Mouse (Mus musculus) retina, postnatal 7 days (tissue): ENCODE measurements around the gene Itsn1.

Experiments used
- DNase-seq: peaks from one replicate; pipeline ENCODE4 v3.0.0-alpha.2; 2012; ENCODE audit warnings: low read depth, low spot score

Itsn1 gene

DNA sequence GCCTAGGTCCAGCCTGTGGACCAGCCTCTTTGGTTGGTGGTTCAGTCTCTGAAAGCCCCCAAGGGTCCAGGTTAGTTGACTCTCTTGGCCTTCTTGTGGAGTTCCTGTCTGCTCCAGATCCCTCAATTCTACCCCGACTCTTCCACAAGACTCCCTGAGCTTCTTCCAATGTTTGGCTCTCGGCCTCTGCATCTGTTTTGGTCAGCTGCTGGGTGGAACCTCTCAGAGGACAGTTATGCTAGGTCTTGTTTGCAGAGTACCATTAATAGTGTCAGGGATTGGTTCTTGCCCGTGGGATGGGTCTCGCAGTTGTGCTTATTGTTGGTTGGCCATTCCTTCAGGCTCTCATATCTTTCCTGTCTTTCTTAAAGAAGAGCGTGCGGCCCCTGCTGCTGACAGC lies 39.5 kb downstream of the Itsn1 start:
- no peak for DNase-seq

DNA sequence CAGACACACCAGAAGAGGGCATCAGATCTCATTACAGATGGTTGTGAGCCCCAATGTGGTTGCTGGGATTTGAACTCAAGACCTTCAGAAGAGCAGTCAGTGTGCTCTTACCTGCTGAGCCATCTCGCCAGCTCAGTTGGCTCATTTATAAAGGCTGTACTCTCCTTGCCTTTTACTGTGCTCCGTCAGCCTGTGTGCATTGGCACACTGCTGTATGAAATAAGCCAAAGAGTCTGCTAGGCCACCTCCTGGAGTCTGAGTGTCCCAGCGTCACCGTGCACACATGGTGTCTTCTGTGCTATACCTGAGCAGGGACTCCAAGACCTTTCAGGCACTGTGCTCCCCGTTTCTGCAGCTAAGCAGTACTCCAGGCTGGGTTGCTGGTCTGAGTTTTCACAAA lies 40.8 kb downstream of the Itsn1 start:
- DNase-seq = no peak

DNA sequence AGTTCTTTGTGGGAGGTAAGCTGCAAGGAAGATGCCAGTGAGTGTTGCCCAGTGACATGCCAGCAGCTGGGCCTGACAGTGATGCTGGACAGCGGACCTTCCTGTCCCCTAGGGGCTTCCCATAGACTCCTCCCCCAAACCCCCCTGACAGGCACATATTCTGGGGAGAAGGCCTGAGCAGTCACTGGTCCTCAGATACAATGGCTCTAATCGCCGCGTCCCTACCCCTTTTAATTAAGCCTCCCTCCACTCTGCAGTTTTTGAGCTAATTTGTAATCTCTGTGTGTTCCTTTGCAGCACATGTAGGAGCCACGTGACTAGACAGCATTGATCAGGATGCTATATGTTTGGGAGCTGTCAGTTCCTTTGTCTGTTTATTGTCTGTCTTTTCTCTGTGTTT lies 41.6 kb downstream of the Itsn1 start:
- DNase-seq = no peak

DNA sequence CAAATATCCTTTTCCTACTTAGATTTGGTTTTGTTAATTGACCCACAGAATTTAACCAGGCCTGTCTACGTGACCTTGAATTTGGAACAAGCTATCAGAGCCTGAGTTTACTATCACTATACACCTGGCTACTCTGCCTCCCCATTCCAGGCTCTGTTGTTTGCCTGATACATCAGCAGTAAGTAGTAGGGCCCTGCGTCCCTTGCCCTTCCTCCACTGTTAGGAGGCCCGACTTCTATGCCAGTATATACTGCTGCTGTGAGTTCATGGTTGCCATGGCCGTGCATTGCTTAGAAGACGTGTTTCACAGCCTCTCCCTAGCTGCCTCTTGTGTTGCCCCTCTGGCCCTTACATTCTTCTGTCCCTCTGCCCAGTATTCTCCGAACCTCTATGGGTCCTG lies 42.3 kb downstream of the Itsn1 start:
- no peak for DNase-seq

DNA sequence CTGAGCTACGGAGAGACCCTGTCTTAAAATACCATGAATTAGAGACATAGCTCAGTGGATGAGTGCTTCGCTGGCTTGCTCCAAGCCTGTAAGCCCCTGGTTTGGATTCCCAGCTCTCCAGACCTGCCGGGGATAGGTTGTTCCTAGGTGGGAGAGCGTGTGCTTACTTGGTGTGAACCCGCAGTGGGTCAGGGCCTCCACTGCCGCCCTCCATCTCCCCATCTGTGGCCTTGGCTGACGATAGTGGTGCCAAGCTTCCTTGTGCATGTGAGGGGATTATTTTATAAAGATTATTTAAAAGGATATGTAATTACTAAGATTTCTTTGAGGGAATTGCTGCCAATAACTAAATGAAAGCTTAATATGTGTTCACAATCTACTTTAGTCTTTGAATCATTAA lies 43.5 kb downstream of the Itsn1 start:
- DNase-seq = no peak

DNA sequence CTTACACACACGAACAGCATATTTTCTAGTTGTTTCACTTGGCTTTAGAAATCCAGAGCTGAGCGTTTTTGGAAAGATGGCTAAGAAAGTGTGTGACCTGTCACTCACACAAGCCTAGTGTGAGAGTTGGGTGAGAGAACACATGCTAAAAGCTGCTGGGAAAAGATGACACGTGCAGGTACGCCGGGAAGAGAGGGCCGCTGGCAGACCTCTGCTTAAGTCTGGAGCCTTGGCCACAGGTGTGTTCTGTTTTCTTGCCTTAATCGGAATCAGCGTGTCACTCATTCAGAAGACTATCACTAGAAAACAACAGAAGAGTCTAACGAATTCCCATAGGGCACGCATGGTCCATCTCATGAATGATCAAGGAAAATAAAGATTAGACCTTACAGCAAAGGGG lies 50.5 kb downstream of the Itsn1 start:
- no peak for DNase-seq

DNA sequence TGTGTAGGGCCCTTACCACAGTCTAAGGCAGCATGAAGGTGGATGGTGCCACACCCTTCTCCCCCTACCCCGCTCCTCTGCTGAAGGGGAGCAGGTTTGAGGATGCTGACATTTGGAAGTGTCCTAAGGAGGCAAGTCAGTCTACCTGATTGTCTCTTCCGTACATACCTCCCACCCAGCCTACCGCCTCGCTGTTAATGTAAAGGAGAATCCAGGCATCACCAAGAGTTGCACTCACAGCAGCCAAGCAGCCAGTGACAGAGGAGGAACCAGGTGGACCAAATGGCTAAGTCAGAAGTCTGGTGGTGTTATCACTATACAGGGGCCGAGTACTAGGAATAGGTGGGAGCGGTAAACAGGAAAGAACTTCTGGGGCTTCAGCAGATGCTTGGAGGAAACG lies 51.1 kb downstream of the Itsn1 start:
- no peak for DNase-seq

DNA sequence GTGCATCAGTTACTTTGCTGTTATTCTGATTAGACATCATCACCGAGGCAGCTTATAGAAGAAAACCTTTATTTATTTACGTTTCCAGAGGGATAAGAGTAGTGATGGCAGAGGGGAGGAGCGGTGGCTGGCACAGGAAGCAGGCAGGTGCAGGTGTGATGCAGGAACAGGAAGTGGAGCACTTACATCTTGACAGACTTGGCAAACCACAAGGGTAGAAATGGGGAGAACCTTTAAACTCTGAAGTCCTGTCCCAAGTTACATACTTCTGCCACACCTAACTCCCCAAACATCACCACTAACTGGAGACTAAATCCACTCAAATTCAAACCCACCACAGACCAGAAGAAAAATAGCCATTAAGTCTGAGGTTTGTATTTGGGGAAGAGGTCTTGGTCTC lies 51.7 kb downstream of the Itsn1 start:
- DNase-seq = no peak

DNA sequence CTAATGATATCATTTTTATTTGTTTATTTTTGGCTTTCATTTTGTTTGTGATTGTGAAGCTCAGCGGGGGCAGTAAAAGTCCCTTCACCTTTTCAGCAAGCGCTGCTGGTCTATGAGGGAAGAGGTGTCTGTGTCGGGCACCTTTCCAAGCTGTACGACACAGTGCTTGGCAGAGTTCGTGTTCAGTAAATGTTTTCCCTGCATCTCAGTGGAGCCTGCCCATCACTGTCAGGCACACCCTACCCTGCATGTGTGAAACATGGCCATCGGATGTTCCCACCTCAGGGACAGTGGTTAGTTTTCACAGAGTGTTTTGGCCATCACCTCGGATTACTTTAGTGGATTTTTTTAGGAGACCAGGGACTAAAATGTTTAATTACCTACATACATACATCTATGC lies 54.1 kb downstream of the Itsn1 start:
- no peak for DNase-seq

DNA sequence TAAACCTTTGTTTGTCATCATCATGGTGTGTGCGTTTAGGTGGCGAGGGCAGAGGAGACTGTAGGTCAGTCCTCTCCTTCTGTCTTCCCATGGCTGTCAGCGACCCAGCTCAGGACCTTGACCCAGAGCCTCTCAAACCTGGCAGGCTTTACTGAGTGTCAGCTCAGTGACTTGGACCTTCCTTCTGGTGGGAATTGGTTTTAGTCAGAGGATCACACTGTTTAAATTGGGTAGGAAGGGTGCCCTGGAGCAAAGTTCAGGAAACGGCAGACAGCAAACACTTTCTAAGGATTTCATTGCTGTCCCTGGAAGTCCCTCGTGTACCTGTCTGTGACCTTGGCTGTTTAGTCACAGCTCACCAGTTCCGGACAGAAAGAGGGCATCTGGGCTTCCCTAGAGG lies 55.2 kb downstream of the Itsn1 start:
- DNase-seq = no peak

DNA sequence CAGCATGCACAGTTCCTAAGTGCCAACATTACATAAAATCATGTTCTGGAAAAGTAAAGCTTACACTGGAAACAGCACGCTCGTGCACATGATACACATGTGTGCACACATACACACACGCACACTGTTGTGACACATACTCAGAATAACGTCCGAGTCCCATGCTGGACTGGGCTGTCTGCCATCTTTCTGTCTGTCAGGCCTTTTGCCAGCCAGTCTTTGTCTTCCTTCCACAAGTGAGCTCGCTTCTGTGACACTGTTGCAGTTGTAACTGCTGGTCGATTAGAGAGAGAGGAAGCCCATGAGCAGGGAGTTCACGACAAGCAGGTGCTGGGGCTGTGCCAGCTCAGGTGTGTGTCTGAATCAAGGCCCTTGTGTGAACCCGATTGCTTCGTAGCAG lies 57.3 kb downstream of the Itsn1 start:
- DNase-seq = no peak

DNA sequence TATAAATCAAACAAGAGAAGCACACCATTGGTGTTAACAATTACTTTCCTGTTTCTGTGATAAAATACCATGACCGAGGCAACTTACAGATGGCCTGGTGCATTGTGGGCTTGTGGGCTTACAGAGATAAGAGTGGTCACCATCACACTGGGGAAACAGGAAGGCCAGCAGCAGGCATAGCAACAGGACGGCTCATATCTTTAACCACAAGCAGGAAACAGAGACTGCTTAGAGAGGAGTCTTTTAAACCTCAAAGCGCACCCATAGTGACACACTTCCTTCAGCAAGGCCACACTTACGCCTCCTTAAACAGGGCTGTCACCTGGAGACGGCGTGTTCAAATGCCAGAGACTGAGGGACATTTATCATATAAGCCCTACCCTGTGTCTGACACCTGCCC lies 60.6 kb downstream of the Itsn1 start:
- no peak for DNase-seq

DNA sequence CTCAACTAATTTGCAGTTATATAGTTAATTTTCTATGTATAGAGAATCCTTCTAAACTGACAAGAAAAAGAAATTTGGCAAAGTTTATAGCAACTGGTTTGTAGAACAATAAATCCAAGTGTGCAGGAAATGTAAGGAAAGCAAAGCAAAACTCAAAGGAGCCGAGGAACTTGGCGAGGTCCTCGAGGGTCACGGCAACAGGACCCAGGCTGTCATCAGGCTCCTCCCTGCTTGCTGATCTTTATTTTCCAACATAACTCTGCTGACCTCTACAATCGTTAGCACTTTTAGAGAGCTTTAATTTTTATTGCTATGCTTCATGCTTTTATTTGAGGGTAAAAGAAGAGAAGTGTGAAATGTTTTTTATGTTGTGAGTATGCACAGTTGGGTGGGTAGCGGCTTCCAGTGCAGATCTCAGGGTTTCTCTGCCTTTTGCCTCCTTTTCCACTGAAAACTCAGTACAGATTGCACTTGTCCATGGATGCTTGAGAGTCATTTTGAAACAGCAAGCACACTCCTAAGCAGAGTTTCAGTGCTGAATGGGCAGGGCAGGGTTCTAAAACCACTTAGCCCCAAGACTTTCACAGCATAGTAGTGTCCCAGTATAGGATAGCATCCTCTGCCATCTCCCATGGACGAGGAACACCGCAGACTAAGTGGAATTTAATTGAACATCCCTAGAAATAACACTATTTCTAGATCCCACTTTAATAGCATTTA lies 63.6 kb downstream of the Itsn1 start:
- DNase-seq = no peak

DNA sequence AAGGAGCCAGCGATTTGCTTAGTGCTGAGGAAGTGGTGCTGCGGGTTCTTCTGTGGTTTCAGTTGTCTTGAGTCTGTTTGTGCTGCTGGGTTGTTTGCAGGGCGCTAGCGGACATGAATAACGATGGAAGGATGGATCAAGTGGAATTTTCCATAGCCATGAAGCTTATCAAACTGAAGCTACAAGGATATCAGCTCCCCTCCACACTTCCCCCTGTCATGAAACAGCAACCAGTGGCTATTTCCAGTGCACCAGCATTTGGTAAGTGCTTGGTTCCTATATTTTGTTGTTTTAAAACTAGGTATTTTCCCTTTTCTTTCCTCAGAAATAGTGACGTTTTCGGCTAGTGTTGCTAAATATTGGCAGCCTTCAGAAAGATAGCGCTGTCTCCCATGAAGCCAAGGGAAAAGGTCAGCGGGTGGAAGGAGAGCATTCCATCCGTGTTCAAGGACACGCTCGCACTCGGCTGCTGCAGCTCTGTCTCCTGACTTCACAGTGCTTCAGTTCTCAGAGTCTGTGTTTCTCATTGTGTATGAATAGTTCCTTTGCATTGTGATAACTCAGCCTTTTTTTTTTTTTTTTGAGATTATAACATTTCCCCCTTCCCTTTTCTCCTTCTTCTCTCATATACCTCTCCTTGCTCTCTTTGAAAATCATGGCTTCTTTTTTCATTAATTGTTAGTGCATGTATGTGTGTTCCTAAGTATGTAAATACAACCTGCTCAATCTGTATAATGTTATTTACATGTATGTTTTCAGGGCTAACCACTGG lies 64.6 kb downstream of the Itsn1 start:
- no peak for DNase-seq

DNA sequence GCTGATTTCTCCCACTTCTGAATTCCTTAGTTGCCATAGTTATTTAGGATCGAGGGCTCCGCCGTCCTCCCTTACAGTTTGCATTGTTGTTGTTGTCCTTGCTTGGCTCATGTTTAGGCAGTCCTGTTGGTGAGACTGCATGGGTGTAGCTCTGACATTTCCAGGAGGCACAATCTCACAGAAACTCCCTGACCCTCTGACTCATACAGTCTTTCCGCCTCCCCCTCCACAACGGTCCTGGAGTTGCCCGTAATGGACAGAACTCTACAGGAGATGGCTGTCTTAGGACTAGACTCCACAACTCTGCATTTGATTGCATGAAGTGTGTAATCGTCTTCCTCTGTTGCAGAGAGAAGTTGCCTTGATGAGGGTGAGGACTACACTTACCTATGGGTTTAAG lies 65.2 kb downstream of the Itsn1 start:
- DNase-seq = no peak

DNA sequence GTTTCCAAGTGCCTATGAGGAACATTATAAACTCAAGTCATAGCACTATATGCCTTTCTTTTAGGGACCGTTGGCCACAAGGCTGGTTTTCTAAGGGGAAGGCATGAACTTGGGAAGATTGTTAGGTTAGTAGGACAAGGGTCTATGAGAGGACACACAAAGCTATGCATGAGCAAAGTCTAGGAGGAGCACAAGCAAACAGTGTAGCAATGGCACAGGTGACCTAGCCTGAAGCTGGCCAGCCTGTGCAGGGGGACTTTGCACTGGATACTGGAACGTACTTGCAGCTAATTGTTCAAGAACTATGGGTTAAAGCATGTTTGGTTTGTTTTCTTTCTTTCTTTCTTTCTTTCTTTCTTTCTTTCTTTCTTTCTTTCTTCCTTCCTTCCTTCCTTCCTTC lies 66.0 kb downstream of the Itsn1 start:
- no peak for DNase-seq

DNA sequence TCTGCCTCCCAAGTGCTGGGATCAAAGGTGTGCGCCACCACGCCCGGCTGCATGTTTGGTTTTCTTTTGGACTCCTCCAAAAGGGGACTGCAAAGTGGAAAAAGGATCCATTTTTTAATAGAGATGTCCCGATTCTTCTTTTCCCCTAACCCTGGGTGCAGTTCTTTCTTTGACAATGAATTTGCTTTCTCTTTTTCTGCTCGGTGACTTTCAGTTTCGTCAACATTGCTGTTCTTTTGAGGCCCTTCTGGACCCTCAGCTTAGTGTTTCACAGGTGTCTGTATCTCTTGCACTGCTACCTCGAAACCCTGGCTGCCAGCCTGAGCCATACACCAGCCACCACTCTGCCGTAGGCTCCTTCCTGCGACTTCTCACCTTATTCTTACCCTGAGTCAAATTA lies 66.5 kb downstream of the Itsn1 start:
- no peak for DNase-seq

DNA sequence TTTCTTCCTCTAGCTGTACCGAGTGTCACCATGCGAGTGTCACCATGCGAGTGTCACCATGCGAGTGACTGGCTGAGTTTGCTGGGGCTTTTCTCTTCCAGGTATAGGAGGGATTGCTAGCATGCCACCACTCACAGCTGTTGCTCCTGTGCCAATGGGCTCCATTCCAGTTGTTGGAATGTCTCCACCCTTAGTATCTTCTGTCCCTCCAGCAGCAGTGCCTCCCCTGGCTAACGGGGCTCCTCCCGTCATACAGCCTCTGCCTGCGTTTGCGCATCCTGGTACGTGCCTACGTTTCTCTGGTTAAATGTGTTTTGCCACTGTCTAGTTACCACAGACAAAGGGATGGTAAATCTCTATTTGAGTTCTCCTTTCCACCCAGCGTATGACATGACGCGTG lies 72.3 kb downstream of the Itsn1 start:
- no peak for DNase-seq

DNA sequence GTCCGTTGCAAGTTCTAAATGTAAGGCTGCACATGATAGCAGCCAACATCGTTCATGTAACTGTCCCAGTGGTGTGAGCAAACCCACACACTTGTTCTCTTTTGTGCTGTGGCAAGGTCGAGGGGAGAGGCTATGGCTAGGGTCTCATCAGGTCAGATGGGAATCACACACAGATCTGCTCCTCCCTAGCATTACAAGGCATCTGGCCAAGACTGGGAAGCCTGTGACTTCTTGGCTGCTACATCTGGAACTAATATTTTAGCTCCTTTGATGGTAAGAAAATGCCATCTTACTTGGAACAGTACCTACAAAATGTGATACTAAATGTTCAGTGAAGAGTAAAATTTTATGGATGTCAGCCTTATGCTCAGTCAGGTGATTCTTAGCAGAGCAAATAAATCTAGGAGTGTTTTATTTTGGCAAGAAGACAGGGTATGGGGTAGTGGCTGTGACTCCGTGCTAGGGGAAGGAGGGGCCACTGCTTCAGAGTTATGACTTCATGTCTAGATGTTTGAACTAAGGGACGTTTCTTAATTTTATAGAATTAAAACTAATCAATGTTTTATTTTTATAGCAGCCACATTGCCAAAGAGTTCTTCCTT lies 73.5 kb downstream of the Itsn1 start:
- no peak for DNase-seq

DNA sequence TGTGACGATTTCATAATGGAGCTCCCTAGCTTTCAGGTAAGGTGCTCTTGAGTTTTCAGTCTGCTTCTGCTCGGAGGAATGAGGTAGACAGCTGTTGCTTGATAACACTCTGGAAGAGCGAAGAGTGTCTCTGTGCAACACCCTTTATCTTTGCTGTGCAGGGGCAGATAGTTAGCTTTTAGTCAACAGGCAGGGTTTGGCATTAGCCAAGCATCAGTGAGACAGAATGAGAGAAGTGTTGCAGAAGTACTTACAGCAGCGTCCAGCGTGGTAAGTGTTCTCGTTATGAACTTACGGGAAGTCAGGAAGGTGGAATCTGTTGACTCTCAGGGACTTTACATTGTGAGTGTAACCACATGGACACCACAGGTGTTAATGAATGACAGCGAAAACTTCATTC lies 75.3 kb downstream of the Itsn1 start:
- DNase-seq = no peak

DNA sequence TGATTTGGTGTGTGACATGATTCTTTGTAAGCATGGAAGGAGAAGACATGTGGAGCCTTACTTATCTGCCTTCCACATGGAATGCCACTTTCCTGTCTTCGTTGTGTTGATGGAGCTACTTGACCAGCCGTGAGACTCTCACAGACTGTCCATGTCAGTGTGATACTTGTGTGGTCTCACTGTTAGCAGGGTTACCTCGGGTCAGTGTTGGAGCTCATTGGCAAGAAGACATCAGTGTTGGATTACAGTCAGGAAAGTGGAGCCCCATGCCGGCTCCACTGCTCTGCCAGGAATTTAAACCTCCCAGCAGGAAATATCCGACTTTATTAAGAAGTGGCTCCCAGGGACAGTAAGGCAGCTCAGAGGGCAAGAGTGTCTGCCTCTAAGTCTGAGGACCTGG lies 75.8 kb downstream of the Itsn1 start:
- DNase-seq = no peak

DNA sequence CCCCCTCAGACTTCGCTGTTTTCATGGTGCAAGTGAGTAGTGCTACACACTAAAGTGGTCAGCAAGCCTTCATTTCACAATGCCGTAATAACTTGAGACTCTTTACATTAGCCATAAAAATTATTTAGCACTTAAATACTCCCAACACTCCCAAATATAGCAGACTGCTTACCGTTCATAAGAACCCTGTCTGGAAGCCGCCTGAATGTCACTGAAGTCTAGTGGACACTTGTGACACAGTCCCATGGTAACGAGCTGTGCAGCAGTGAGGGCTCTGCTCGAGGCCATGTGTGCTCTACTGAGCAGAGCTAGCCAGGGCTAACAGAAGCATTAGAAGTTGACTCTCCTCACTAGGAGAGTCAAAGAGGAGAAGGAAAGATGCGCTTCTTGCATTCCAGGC lies 81.2 kb downstream of the Itsn1 start:
- DNase-seq = no peak

DNA sequence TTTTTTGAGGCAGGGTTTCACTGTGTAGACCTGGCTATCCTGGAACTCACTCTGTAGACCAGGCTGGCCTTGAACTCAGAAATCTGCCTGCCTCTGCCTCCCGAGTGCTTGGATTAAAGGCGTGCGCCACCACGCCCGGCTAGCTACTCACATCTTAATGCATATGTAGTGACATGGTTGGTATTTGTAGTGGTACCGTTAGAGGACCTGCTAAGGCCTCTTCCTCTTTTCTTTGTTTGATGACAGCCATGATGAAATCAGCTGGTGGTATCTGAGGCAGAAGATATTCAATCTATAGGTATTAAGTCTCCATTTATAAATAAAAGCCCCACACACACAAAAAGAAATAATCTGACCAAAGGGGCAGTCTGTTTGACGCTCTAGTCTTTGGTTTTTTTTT lies 82.3 kb downstream of the Itsn1 start:
- no peak for DNase-seq
